Mouse (Mus musculus) hindbrain, embryonic 15.5 days (tissue): ENCODE data around the gene Spata20. TPM values are rescaled to one million over a fixed set of nuclear protein-coding genes. Genes with fewer than 3 reads are reported as not detected.

Experiments
- ATAC-seq: fragments of 200-750 bp; cut with Nextera tagmentation; 2 replicates; pipeline ENCODE4 v1.8.0; 2017; ENCODE audit warnings: low read depth, moderate number of reproducible peaks, moderate TSS enrichment; ENCODE audit not compliant: low FRiP score
- H3K27ac ChIP-seq: fragments of 300-500 bp; sonication (generic); replicated peaks from 2 replicates; pipeline ENCODE4 v1.5.1; 2015; ENCODE audit warnings: mild to moderate bottlenecking, inconsistent platforms
- H3K27me3 ChIP-seq: fragments of 300-500 bp; sonication (generic); 2 replicates; pipeline ENCODE4 v1.6.1; 2015; ENCODE audit warnings: control low read depth, inconsistent platforms
- H3K36me3 ChIP-seq: fragments of 300-500 bp; sonication (generic); 2 replicates; pipeline ENCODE4 v1.6.1; 2015; ENCODE audit warnings: control low read depth, inconsistent platforms
- H3K4me1 ChIP-seq: fragments of 300-500 bp; sonication (generic); replicated peaks from 2 replicates; pipeline ENCODE4 v1.6.1; 2015; ENCODE audit warnings: control low read depth, inconsistent platforms
- H3K4me2 ChIP-seq: fragments of 300-500 bp; sonication (generic); 2 replicates; pipeline ENCODE4 v1.6.1; 2015; ENCODE audit warnings: moderate library complexity, mild to moderate bottlenecking, inconsistent platforms
- H3K4me3 ChIP-seq: fragments of 300-500 bp; sonication (generic); 2 replicates; pipeline ENCODE4 v1.5.1; 2015; ENCODE audit warnings: mild to moderate bottlenecking, inconsistent platforms
- H3K9ac ChIP-seq: fragments of 300-500 bp; sonication (generic); 2 replicates; pipeline ENCODE4 v1.6.1; 2015; ENCODE audit warnings: inconsistent platforms
- H3K9me3 ChIP-seq: fragments of 300-500 bp; sonication (generic); 2 replicates; pipeline ENCODE4 v1.6.1; 2016; ENCODE audit warnings: control low read depth, inconsistent platforms
- WGBS: fragments of 180-500 bp; shearing (Covaris S2); methylation state at CpG from one replicate; pipeline ENCODE4 v1.1.7; 2015; 5-methylcytosine and 5-hydroxymethylcytosine counted together
- polyA plus RNA-seq: library from polyadenylated mRNA; unstranded; fragments of >200 nt; fragmentation: Nextera tagmentation; extraction: Ambion mirVana; gene quantifications from 2 replicates; pipeline ENCODE4 v1.2.1, GENCODE M21; 2015

Gene Spata20
- polyA plus RNA-seq, 1 experiment from 2014 or later = 0.84 TPM

DNA sequence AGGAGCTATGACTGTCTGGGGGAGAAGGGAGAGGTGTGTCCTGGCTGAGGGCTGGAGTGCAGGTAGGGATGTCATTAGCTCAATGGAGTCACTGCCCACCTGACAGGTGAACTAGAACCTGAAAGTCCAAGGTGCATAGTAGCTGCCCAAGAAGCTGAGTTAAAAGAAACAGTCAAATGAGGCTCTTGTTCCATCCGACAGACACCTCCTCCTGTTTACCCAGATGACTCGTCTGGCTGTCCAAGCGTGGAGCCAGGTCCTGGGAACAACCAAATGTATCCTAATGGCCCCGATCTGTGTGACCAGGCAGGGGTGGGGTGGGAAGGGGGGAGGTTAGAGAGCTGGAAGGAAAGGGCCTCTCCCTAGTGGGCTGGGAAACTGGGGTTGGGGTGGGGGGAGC, 40.7 kb downstream of the Spata20 start:
- Histone ChIP-seq H3K27ac (0 out of 2 replicates have a peak overlapping the region, but pooled peaks have one; percentile 12), H3K9me3 (no peaks in the 10 kb centered on the region), H3K4me3 (no peak overlapping the region), H3K4me2 (no peak overlapping the region), H3K4me1 (peaks cover 65% of the 10 kb centered on the region), H3K9ac (no peak overlapping the region), H3K27me3 (no peaks in the 10 kb centered on the region), H3K36me3 (no peaks in the 10 kb centered on the region)
- whole genome bisulfite sequencing = 39% methylated on average over 4 of the region's 4 CpGs
- ATAC-seq = no peak

DNA sequence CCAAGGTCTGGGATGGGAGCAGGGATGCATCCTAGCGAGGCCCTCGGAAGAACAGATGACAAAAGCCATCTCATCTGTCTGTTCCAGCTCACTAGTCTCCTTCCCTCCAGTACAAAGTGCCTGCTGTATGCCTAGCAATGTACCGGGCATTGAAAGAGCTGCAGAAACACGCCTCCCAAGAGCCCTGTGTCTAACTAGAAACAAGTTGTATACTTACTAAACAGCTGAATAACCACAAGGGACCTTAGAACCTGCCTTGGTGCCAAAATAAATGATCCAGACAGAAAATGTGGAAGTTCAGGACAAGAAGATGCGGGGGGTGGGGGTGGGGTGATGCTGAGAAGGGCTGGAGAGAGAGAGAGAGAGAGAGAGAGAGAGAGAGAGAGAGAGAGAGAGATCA, 41.1 kb downstream of the Spata20 start:
- Histone ChIP-seq H3K4me3 (no peak overlapping the region), H3K9me3 (no peaks in the 10 kb centered on the region), H3K27me3 (no peaks in the 10 kb centered on the region), H3K27ac (peak overlapping the region; percentile 53), H3K36me3 (no peaks in the 10 kb centered on the region), H3K4me1 (peaks cover 64% of the 10 kb centered on the region), H3K4me2 (no peak overlapping the region), H3K9ac (0 out of 2 replicates have a peak overlapping the region, but pooled peaks have one; percentile 0)
- WGBS = 31% methylated on average over 5 of the region's 5 CpGs
- no peak for ATAC-seq

DNA sequence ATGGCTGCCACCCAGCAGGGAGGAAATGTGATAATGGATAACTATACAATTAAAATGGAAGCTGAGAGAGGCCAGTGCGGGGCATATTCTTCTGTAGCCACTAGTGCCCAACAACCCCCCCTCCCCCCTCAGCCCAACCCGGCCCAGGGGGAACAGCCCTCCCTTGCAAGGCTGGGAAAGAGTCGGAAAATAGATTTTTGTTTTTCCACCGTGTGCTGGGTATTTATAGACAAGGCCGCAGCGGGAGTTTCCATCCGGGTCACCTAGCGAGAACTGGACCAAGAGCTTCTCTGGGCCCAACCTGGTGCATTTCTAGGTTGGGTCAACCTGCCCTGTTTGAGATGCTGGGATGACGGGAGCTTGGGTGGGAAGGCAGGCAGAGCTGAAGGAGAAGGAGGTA, 44.2 kb downstream of the Spata20 start:
- Histone ChIP-seq H3K9ac (no peak overlapping the region), H3K4me2 (no peak overlapping the region), H3K27me3 (no peaks in the 10 kb centered on the region), H3K27ac (peak overlapping the region; percentile 57), H3K9me3 (no peaks in the 10 kb centered on the region), H3K36me3 (peaks cover 9% of the 10 kb centered on the region), H3K4me1 (peaks cover 54% of the 10 kb centered on the region), H3K4me3 (no peak overlapping the region)
- no peak for ATAC-seq
- 48% methylated on average over 9 of the region's 9 CpGs for WGBS

DNA sequence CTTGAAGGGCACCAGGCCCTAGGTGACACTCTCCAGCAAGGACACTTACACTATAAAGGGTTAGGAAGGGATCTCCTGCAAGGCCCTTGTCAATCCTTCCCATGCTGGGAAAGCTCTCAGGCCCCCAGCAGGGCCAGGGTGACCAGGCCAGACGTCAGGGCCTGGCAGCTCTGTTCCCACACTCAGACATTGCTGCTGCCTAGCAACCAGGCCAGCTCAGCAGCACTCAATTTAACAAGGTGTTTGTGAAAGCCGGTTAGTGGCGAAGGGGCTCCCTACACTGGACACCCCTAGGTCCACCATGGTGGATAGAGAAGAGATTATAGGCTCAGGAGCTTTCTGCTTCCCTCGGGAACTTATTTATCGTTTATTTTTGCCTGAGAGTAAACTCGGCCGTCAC, 44.9 kb downstream of the Spata20 start:
- H3K9me3 ChIP-seq = no peaks in the 10 kb centered on the region
- peaks cover 54% of the 10 kb centered on the region for H3K4me1 ChIP-seq
- no peak overlapping the region for H3K4me2 ChIP-seq
- peaks cover 9% of the 10 kb centered on the region for H3K36me3 ChIP-seq
- H3K9ac ChIP-seq = no peak overlapping the region
- WGBS = 25% methylated on average over 7 of the region's 7 CpGs
- ATAC-seq = peak; percentile 36; the same call in 1 of the 2 replicates
- no peaks in the 10 kb centered on the region for H3K27me3 ChIP-seq
- peak overlapping the region; percentile 57 for H3K27ac ChIP-seq
- no peak overlapping the region for H3K4me3 ChIP-seq

DNA sequence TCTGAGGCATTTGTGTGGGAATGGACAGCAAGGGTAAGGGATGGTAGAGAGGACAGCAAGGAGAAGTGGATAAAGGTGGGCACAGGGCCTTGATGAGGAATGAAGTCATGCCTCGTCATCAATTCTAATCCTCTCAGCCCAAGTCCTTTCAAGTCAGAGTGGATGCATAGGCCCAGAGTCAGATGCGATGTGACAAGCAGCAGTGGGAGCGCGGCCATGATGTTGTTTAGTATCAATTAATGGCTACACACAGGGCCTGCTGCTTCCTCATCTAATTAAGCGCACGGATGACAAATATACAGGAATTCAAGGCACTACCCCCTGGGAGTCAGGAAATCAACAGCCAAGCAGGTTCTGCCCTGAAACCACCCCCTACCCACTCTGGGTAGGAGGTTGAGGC, 45.6 kb downstream of the Spata20 start:
- Histone ChIP-seq H3K4me1 (peaks cover 49% of the 10 kb centered on the region), H3K27ac (peak overlapping the region; percentile 57; the same call in 1 of the 2 replicates), H3K27me3 (no peaks in the 10 kb centered on the region), H3K9me3 (no peaks in the 10 kb centered on the region), H3K4me3 (no peak overlapping the region), H3K36me3 (peaks cover 9% of the 10 kb centered on the region), H3K9ac (no peak overlapping the region), H3K4me2 (no peak overlapping the region)
- 47% methylated on average over 6 of the region's 6 CpGs for WGBS
- no peak for ATAC-seq

DNA sequence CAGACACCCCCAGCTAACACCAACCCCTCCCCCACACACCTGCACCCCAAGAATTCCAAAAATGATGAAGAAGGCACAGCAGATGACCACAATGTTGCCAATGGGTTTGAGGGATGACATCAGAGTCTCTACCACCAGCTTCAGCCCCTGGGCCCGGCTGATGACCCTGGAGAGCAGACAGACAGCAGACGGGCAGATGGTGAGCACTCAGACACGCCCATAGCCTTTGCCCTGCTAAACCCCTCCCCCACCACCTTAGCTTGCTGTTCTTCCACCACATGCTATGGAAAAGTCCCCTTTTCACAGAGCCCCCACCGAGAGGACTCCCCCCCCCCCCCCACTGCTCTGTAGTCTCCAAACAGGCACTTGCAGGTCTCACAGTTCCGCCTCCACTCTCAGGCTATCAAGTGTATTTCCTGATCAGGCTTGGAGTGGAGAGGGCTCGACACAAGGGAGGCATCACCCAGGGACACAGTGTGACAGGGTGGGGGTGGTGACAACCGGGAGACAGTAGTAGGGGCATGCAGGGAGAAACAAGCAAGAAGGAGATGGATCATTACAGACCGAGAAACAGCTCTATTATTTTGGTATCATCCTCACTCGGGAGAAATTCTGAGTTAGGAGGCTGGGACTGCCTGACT, 56.8 kb downstream of the Spata20 start:
- Histone ChIP-seq H3K4me3 (no peak overlapping the region), H3K36me3 (peaks cover 39% of the 10 kb centered on the region; the same call in 1 of the 2 replicates), H3K27ac (peak overlapping the region; percentile 64), H3K9ac (no peak overlapping the region), H3K9me3 (no peaks in the 10 kb centered on the region), H3K4me1 (peaks cover 34% of the 10 kb centered on the region), H3K27me3 (no peaks in the 10 kb centered on the region), H3K4me2 (no peak overlapping the region)
- no peak for ATAC-seq
- 18% methylated on average over 9 of the region's 9 CpGs for WGBS

Other genes starting within 250 kb of the Spata20 start
- 6.6 and 7.9 TPM in 2 replicates for gene Wfikkn2, start 240.2 kb downstream of the Spata20 start, polyA plus RNA-seq
- 0.66 TPM in 1 of 2 replicates, not detected in the other for gene Gm21885, start 204.3 kb downstream of the Spata20 start, polyA plus RNA-seq
- 126 and 127 TPM in 2 replicates for gene Luc7l3, start 164.2 kb downstream of the Spata20 start, polyA plus RNA-seq
- 18.3 and 21.5 TPM in 2 replicates for gene Ankrd40, start 158.2 kb downstream of the Spata20 start, polyA plus RNA-seq
- gene Abcc3, start 93.2 kb downstream of the Spata20 start, polyA plus RNA-seq = 0.53 and 1.2 TPM in 2 replicates
- gene Cacna1g, start 12.0 kb downstream of the Spata20 start, polyA plus RNA-seq = 15.0 and 18.8 TPM in 2 replicates
- 1.0 and 2.5 TPM in 2 replicates for gene Epn3, start 13.8 kb upstream of the Spata20 start, polyA plus RNA-seq
- 3.8 and 4.8 TPM in 2 replicates for gene Mycbpap, start 35.6 kb upstream of the Spata20 start, polyA plus RNA-seq
- gene Rsad1, start 63.1 kb upstream of the Spata20 start, polyA plus RNA-seq = 8.6 and 9.3 TPM in 2 replicates
- gene Chad, start 78.9 kb upstream of the Spata20 start, polyA plus RNA-seq = 0.34 and 0.54 TPM in 2 replicates
- gene Acsf2, start 115.7 kb upstream of the Spata20 start, polyA plus RNA-seq = 2.0 and 2.2 TPM in 2 replicates
- gene Lrrc59, start 143.6 kb upstream of the Spata20 start, polyA plus RNA-seq = 160 and 164 TPM in 2 replicates
- gene Mrpl27, start 167.6 kb upstream of the Spata20 start, polyA plus RNA-seq = 139 and 155 TPM in 2 replicates
- gene Eme1, start 167.8 kb upstream of the Spata20 start, polyA plus RNA-seq = 4.0 and 5.8 TPM in 2 replicates
- 13.6 and 15.1 TPM in 2 replicates for gene Xylt2, start 191.3 kb upstream of the Spata20 start, polyA plus RNA-seq
- gene Gm11541, start 218.3 kb upstream of the Spata20 start, polyA plus RNA-seq = 0.17 and 0.30 TPM in 2 replicates